Mouse (Mus musculus): Measurements from ENCODE around the gene Swap70.

Swap70 gene

GRCm38 (mm10) chr7:110279183-110279582 is 57.7 kb downstream of the Swap70 start:
- DNase-seq, result no peak

- no peak for DNase-seq
Observed at GRCm38 (mm10) chr7:110281435-110282256, 60.1 kb downstream of the Swap70 start.

GRCm38 (mm10) chr7:110282797-110283196 is 61.3 kb downstream of the Swap70 start:
- DNase-seq, result no peak

- no peak for DNase-seq
Observed at GRCm38 (mm10) chr7:110283484-110284275, 62.2 kb downstream of the Swap70 start.

- DNase-seq, result no peak
Observed at GRCm38 (mm10) chr7:110285076-110285848, 63.8 kb downstream of the Swap70 start.

- DNase-seq, result no peak
Observed at GRCm38 (mm10) chr7:110285849-110286151, 64.3 kb downstream of the Swap70 start.

GRCm38 (mm10) chr7:110286198-110286732 is 64.8 kb downstream of the Swap70 start:
- no peak for DNase-seq

GRCm38 (mm10) chr7:110286838-110287475 is 65.4 kb downstream of the Swap70 start:
- DNase-seq, result peak; percentile 81

- no peak for DNase-seq
Observed at GRCm38 (mm10) chr7:110287476-110288071, 66.1 kb downstream of the Swap70 start.

GRCm38 (mm10) chr7:110288191-110288604 is 66.7 kb downstream of the Swap70 start:
- no peak for DNase-seq

- peak; percentile 25 for DNase-seq
Observed at GRCm38 (mm10) chr7:110288731-110289191, 67.2 kb downstream of the Swap70 start.

- no peak for DNase-seq
Observed at GRCm38 (mm10) chr7:110289647-110290046, 68.1 kb downstream of the Swap70 start.

- no peak for DNase-seq
Observed at GRCm38 (mm10) chr7:110296889-110297603, 75.5 kb downstream of the Swap70 start.

- no peak for DNase-seq
Observed at GRCm38 (mm10) chr7:110297611-110298010, 76.1 kb downstream of the Swap70 start.

- no peak for DNase-seq
Observed at GRCm38 (mm10) chr7:110298090-110298489, 76.6 kb downstream of the Swap70 start.

- no peak for DNase-seq
Observed at GRCm38 (mm10) chr7:110298739-110299410, 77.4 kb downstream of the Swap70 start.

GRCm38 (mm10) chr7:110302886-110303285 is 81.4 kb downstream of the Swap70 start:
- no peak for DNase-seq

GRCm38 (mm10) chr7:110305486-110305885 is 84.0 kb downstream of the Swap70 start:
- DNase-seq, result no peak

GRCm38 (mm10) chr7:110306281-110306680 is 84.8 kb downstream of the Swap70 start:
- DNase-seq, result no peak

- DNase-seq, result no peak
Observed at GRCm38 (mm10) chr7:110307741-110308140, 86.2 kb downstream of the Swap70 start.

- no peak for DNase-seq
Observed at GRCm38 (mm10) chr7:110309246-110309645, 87.7 kb downstream of the Swap70 start.

All from right cerebral cortex, adult 18-20 months (tissue).